Mouse (Mus musculus): Measurements from ENCODE around the gene Mrln. TPM values are rescaled to one million over a fixed set of nuclear protein-coding genes. Genes with fewer than 3 reads are reported as not detected.

Mrln gene
- polyA plus RNA-seq, 1 experiment from 2014 or later: 1.5 TPM

DNA sequence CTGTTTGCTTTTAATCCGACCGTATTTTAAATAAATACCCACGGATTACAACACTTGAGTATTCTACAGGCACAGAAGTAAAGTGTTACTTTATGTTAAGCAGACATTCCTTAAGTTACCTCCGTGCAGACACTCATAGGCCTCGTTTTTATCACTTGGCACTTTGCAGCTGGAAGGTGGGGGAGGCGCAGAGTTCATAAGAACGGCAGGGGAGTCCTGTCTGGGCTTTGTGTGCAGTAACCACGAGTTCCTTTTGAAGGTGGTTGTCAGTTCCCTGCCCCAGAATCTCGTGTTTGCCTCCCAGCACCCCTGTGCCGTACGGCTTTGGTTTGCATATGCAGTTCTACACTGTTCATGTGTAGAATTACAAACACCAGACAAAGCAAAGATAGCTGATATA is 36.8 kb upstream of the Mrln start:
- 40% methylated on average over 11 of the region's 11 CpGs for WGBS
- Histone ChIP-seq H3K9ac (replicated peaks; ENCODE audit: low read depth, low read length) (no peak overlapping the region), H3K36me3 (ENCODE audit: control insufficient read depth, insufficient read depth, low read length) (peaks cover 15% of the 10 kb centered on the region), H3K27me3 (ENCODE audit: control insufficient read depth, insufficient read depth, low read length) (no peaks in the 10 kb centered on the region), H3K27ac (ENCODE audit: low read length) (no peak overlapping the region), H3K4me2 (replicated peaks; ENCODE audit: low read depth, low read length) (no peak overlapping the region), H3K9me3 (ENCODE audit: control insufficient read depth, low read depth, low read length) (no peaks in the 10 kb centered on the region), H3K4me3 (ENCODE audit: low read depth, low read length) (no peak overlapping the region), H3K4me1 (ENCODE audit: control insufficient read depth, insufficient read depth, low read length) (peaks cover 4% of the 10 kb centered on the region; the same call in 1 of the 2 replicates)
- ATAC-seq (ENCODE audit: insufficient number of reproducible peaks, insufficient read depth, low FRiP score, low read depth): no peak

GRCm38 (mm10) chr10:70168396-70168795 is 36.1 kb upstream of the Mrln start:
- no peaks in the 10 kb centered on the region for H3K9me3 ChIP-seq (ENCODE audit: control insufficient read depth, low read depth, low read length)
- H3K27ac ChIP-seq (ENCODE audit: low read length): no peak overlapping the region
- H3K36me3 ChIP-seq (ENCODE audit: control insufficient read depth, insufficient read depth, low read length): peaks cover 15% of the 10 kb centered on the region
- H3K9ac ChIP-seq (replicated peaks; ENCODE audit: low read depth, low read length): no peak overlapping the region
- no peak for ATAC-seq (ENCODE audit: insufficient number of reproducible peaks, insufficient read depth, low FRiP score, low read depth)
- H3K4me1 ChIP-seq (ENCODE audit: control insufficient read depth, insufficient read depth, low read length): peaks cover 4% of the 10 kb centered on the region; the same call in 1 of the 2 replicates
- no peaks in the 10 kb centered on the region for H3K27me3 ChIP-seq (ENCODE audit: control insufficient read depth, insufficient read depth, low read length)
- H3K4me3 ChIP-seq (ENCODE audit: low read depth, low read length): no peak overlapping the region
- no peak overlapping the region for H3K4me2 ChIP-seq (replicated peaks; ENCODE audit: low read depth, low read length)
- WGBS: 30% methylated on average over 13 of the region's 13 CpGs

DNA sequence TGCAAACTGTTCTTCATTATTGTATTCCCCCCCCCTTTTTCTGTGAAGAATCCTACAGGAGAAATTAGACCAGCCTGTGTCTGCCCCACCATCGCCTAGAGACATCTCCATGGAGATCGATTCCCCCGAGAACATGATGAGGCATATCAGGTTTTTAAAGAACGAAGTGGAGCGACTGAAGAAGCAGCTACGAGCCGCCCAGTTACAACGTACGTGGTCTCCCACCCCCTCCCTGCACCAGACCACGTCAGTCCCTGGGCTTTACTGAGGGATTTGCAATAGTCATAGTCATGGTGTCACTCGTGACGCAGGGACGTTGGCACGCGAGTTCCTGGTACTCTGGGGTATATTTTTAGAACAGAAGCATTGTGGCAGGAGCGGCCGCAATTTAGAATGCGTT is 35.4 kb upstream of the Mrln start:
- Histone ChIP-seq H3K27me3 (ENCODE audit: control insufficient read depth, insufficient read depth, low read length) (no peaks in the 10 kb centered on the region), H3K9ac (replicated peaks; ENCODE audit: low read depth, low read length) (no peak overlapping the region), H3K4me2 (replicated peaks; ENCODE audit: low read depth, low read length) (no peak overlapping the region), H3K4me3 (ENCODE audit: low read depth, low read length) (no peak overlapping the region), H3K4me1 (ENCODE audit: control insufficient read depth, insufficient read depth, low read length) (no peaks in the 10 kb centered on the region), H3K9me3 (ENCODE audit: control insufficient read depth, low read depth, low read length) (no peaks in the 10 kb centered on the region), H3K27ac (ENCODE audit: low read length) (no peak overlapping the region), H3K36me3 (ENCODE audit: control insufficient read depth, insufficient read depth, low read length) (peaks cover 15% of the 10 kb centered on the region)
- no peak for ATAC-seq (ENCODE audit: insufficient number of reproducible peaks, insufficient read depth, low FRiP score, low read depth)
- 86% methylated on average over 18 of the region's 18 CpGs for WGBS

- H3K36me3 ChIP-seq (ENCODE audit: control insufficient read depth, insufficient read depth, low read length): peaks cover 21% of the 10 kb centered on the region
Observed at GRCm38 (mm10) chr10:70173314-70173713, 31.1 kb upstream of the Mrln start.

DNA sequence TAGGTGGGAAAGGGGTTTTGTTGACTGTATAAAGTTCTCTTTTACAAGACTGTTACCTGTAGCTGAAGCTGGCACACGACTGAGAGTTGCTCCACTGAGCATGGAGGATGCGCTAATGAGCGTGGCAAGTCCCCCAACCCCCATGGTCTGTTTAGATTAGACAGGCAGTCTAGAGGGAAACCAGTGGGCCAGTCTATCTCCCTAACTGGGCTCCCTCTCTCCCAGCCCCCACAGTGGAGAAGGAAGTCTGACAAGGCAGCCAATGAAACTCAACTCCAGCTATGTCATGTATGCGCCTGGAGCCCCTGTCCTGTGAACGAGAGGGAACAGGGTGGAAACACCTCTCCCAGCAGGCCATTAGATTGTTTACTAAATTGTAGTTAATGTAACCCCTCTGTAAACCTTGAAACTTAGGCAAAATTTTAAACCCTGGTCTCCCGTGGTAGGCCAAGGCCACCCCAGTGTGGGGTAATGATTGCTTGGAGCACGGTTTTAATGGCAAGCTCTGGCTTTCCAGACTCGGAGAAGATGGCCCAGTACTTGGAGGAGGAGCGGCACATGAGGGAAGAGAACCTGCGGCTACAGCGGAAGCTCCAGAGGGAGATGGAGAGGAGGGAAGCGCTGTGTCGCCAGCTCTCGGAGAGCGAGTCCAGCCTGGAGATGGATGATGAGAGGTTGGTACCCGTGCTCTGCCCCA is 29.8 kb upstream of the Mrln start:
- no peaks in the 10 kb centered on the region for H3K4me1 ChIP-seq (ENCODE audit: control insufficient read depth, insufficient read depth, low read length)
- H3K27ac ChIP-seq (ENCODE audit: low read length): no peak overlapping the region
- ATAC-seq (ENCODE audit: insufficient number of reproducible peaks, insufficient read depth, low FRiP score, low read depth): no peak
- WGBS: 62% methylated on average over 16 of the region's 16 CpGs
- H3K4me2 ChIP-seq (replicated peaks; ENCODE audit: low read depth, low read length): no peak overlapping the region
- no peaks in the 10 kb centered on the region for H3K9me3 ChIP-seq (ENCODE audit: control insufficient read depth, low read depth, low read length)
- H3K36me3 ChIP-seq (ENCODE audit: control insufficient read depth, insufficient read depth, low read length): peaks cover 25% of the 10 kb centered on the region
- no peak overlapping the region for H3K4me3 ChIP-seq (ENCODE audit: low read depth, low read length)
- H3K27me3 ChIP-seq (ENCODE audit: control insufficient read depth, insufficient read depth, low read length): no peaks in the 10 kb centered on the region
- H3K9ac ChIP-seq (replicated peaks; ENCODE audit: low read depth, low read length): no peak overlapping the region

More at GRCm38 (mm10) chr10:70173314-70173713, 31.1 kb upstream of the Mrln start:
- Histone ChIP-seq H3K4me2 (replicated peaks; ENCODE audit: low read depth, low read length) (no peak overlapping the region), H3K9me3 (ENCODE audit: control insufficient read depth, low read depth, low read length) (no peaks in the 10 kb centered on the region), H3K27me3 (ENCODE audit: control insufficient read depth, insufficient read depth, low read length) (no peaks in the 10 kb centered on the region), H3K9ac (replicated peaks; ENCODE audit: low read depth, low read length) (no peak overlapping the region), H3K27ac (ENCODE audit: low read length) (no peak overlapping the region), H3K4me1 (ENCODE audit: control insufficient read depth, insufficient read depth, low read length) (no peaks in the 10 kb centered on the region), H3K4me3 (ENCODE audit: low read depth, low read length) (no peak overlapping the region)
- WGBS: 58% methylated on average over 3 of the region's 3 CpGs
- ATAC-seq (ENCODE audit: insufficient number of reproducible peaks, insufficient read depth, low FRiP score, low read depth): peak; percentile 49; the same call in 1 of the 2 replicates

GRCm38 (mm10) chr10:70180727-70181126 is 23.7 kb upstream of the Mrln start:
- ATAC-seq (ENCODE audit: insufficient number of reproducible peaks, insufficient read depth, low FRiP score, low read depth): no peak
- no peak overlapping the region for H3K27ac ChIP-seq (ENCODE audit: low read length)

DNA sequence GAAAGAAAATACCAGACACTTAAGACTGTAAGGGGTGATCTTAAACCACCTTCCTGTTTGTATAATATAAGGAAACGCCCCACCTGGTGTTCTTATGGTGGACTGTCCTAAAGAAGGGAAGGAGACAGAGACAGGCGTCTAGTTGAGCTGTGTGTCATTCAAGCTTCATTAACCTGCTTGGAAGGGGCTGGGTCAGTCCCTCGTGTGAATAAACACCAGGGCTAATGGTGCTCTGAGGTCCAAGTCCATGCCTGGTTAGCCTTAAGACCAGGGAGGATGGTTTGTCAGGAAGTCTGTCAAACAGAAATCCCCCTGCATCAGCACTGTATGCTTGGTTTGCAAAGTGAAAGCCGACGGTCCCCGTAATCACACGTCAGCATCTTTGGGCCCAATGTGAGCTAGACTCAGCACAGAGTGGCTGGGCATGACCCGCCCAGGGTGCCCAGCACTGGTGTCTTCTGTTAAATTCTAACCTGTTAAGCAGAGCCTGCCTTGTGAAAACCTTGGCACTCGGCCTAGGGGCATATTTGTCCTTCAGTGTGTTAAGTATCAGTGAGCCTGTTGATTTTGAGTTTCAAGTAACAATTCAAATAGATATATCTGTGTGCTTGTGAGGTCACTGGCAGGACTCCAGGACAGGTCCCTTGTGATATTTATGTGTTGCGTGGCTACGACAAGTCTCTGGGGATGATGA is 23.0 kb upstream of the Mrln start:
- no peak overlapping the region for H3K4me3 ChIP-seq (ENCODE audit: low read depth, low read length)
- H3K4me2 ChIP-seq (replicated peaks; ENCODE audit: low read depth, low read length): no peak overlapping the region
- no peak overlapping the region for H3K27ac ChIP-seq (ENCODE audit: low read length)
- no peaks in the 10 kb centered on the region for H3K27me3 ChIP-seq (ENCODE audit: control insufficient read depth, insufficient read depth, low read length)
- no peaks in the 10 kb centered on the region for H3K4me1 ChIP-seq (ENCODE audit: control insufficient read depth, insufficient read depth, low read length)
- WGBS: 78% methylated on average over 11 of the region's 11 CpGs
- no peaks in the 10 kb centered on the region for H3K9me3 ChIP-seq (ENCODE audit: control insufficient read depth, low read depth, low read length)
- no peak for ATAC-seq (ENCODE audit: insufficient number of reproducible peaks, insufficient read depth, low FRiP score, low read depth)
- peaks cover 15% of the 10 kb centered on the region for H3K36me3 ChIP-seq (ENCODE audit: control insufficient read depth, insufficient read depth, low read length)
- H3K9ac ChIP-seq (replicated peaks; ENCODE audit: low read depth, low read length): no peak overlapping the region

More at GRCm38 (mm10) chr10:70180727-70181126, 23.7 kb upstream of the Mrln start:
- no peaks in the 10 kb centered on the region for H3K27me3 ChIP-seq (ENCODE audit: control insufficient read depth, insufficient read depth, low read length)
- no peak overlapping the region for H3K4me3 ChIP-seq (ENCODE audit: low read depth, low read length)
- no peaks in the 10 kb centered on the region for H3K9me3 ChIP-seq (ENCODE audit: control insufficient read depth, low read depth, low read length)
- H3K4me2 ChIP-seq (replicated peaks; ENCODE audit: low read depth, low read length): no peak overlapping the region
- WGBS: 84% methylated on average over 9 of the region's 9 CpGs
- H3K4me1 ChIP-seq (ENCODE audit: control insufficient read depth, insufficient read depth, low read length): no peaks in the 10 kb centered on the region
- H3K9ac ChIP-seq (replicated peaks; ENCODE audit: low read depth, low read length): no peak overlapping the region
- peaks cover 15% of the 10 kb centered on the region for H3K36me3 ChIP-seq (ENCODE audit: control insufficient read depth, insufficient read depth, low read length)

GRCm38 (mm10) chr10:70183210-70184080 is 21.0 kb upstream of the Mrln start:
- Histone ChIP-seq H3K36me3 (ENCODE audit: control insufficient read depth, insufficient read depth, low read length) (peaks cover 19% of the 10 kb centered on the region), H3K27ac (ENCODE audit: low read length) (no peak overlapping the region), H3K27me3 (ENCODE audit: control insufficient read depth, insufficient read depth, low read length) (no peaks in the 10 kb centered on the region), H3K4me2 (replicated peaks; ENCODE audit: low read depth, low read length) (no peak overlapping the region), H3K9me3 (ENCODE audit: control insufficient read depth, low read depth, low read length) (no peaks in the 10 kb centered on the region), H3K4me1 (ENCODE audit: control insufficient read depth, insufficient read depth, low read length) (no peaks in the 10 kb centered on the region), H3K4me3 (ENCODE audit: low read depth, low read length) (no peak overlapping the region), H3K9ac (replicated peaks; ENCODE audit: low read depth, low read length) (no peak overlapping the region)
- ATAC-seq (ENCODE audit: insufficient number of reproducible peaks, insufficient read depth, low FRiP score, low read depth): no peak
- WGBS: 70% methylated on average over 15 of the region's 15 CpGs

All from stomach, embryonic 14.5 days (tissue).